Mouse (Mus musculus) myocyte (in vitro differentiated cells): ENCODE results near the gene Tuba1b. TPM values are rescaled to one million over a fixed set of nuclear protein-coding genes. Genes with fewer than 3 reads are reported as not detected.

ENCODE experiments used
- H3K27me3 ChIP-seq: one replicate; pipeline ENCODE4 v1.6.1; 2011; ENCODE audit not compliant: control insufficient read depth, insufficient read depth, insufficient read length
- H3K36me3 ChIP-seq: one replicate; pipeline ENCODE4 v1.6.1; 2011; ENCODE audit not compliant: control insufficient read depth, insufficient read depth
- H3K4me2 ChIP-seq: one replicate; pipeline ENCODE4 v1.6.1; 2011; ENCODE audit warnings: low read depth, control low read depth
- H3K4me3 ChIP-seq: one replicate; pipeline ENCODE4 v1.5.1; 2011; ENCODE audit warnings: mild to moderate bottlenecking, control low read depth, moderate library complexity
- H3K79me2 ChIP-seq: one replicate; pipeline ENCODE4 v1.6.1; 2011; ENCODE audit not compliant: control insufficient read depth, insufficient read depth
- H3ac ChIP-seq: one replicate; pipeline ENCODE4 v1.6.1; 2011; ENCODE audit not compliant: control insufficient read depth, insufficient read length
- CEBPB ChIP-seq: IDR thresholded peaks from 2 replicates; pipeline ENCODE4 v1.6.1; 2011; ENCODE audit warnings: mild to moderate bottlenecking, moderate library complexity; ENCODE audit not compliant: poor library complexity, insufficient read depth, severe bottlenecking
- E2F4 ChIP-seq: IDR thresholded peaks from one replicate; pipeline ENCODE4 v1.6.1; 2011; ENCODE audit warnings: mild to moderate bottlenecking, control low read depth, moderate library complexity; ENCODE audit not compliant: insufficient read depth
- MAX ChIP-seq: IDR thresholded peaks from one replicate; pipeline ENCODE4 v1.6.1; 2011; ENCODE audit warnings: low read depth, mild to moderate bottlenecking, control low read depth
- MYOD1 ChIP-seq, 3 experiments: IDR thresholded peaks; one replicate each; pipeline ENCODE4 v1.6.1; 2011; ENCODE audit warnings: control low read depth in 2 of 3, low read depth in 2 of 3, mild to moderate bottlenecking in 2 of 3, moderate library complexity in 1 of 3; ENCODE audit not compliant: insufficient read length in 2 of 3, control insufficient read depth in 1 of 3
- MYOG ChIP-seq, 3 experiments: IDR thresholded peaks; one replicate each; pipeline ENCODE4 v1.6.1; 2011; ENCODE audit warnings: control low read depth in 2 of 3, low read depth in 2 of 3, mild to moderate bottlenecking in 2 of 3; ENCODE audit not compliant: insufficient read length in 2 of 3, control insufficient read depth in 1 of 3, insufficient read depth in 1 of 3
- POLR2A ChIP-seq: IDR thresholded peaks from one replicate; pipeline ENCODE4 v1.6.1; 2011; ENCODE audit warnings: low read depth, mild to moderate bottlenecking, control low read depth, moderate library complexity; ENCODE audit not compliant: insufficient read length
- POLR2AphosphoS2 ChIP-seq: IDR thresholded peaks from one replicate; pipeline ENCODE4 v1.6.1; 2011; ENCODE audit warnings: low read depth, control low read depth; ENCODE audit not compliant: insufficient read length
- REST ChIP-seq: IDR thresholded peaks from one replicate; pipeline ENCODE4 v1.6.1; 2011; ENCODE audit warnings: mild to moderate bottlenecking, control low read depth, moderate library complexity; ENCODE audit not compliant: insufficient read depth, insufficient read length
- SRF ChIP-seq: IDR thresholded peaks from one replicate; pipeline ENCODE4 v1.6.1; 2011; ENCODE audit warnings: low read depth; ENCODE audit not compliant: control insufficient read depth, insufficient read length
- TCF12 ChIP-seq: IDR thresholded peaks from one replicate; pipeline ENCODE4 v1.6.1; 2011; ENCODE audit warnings: mild to moderate bottlenecking, control low read depth; ENCODE audit not compliant: poor library complexity, insufficient read depth, severe bottlenecking
- TCF3 ChIP-seq: IDR thresholded peaks from one replicate; pipeline ENCODE4 v1.6.1; 2011; ENCODE audit warnings: low read depth, control low read depth; ENCODE audit not compliant: insufficient read length
- USF1 ChIP-seq: IDR thresholded peaks from one replicate; pipeline ENCODE4 v1.6.1; 2011; ENCODE audit warnings: low read depth, mild to moderate bottlenecking, control low read depth, moderate library complexity
- polyA plus RNA-seq: library from polyadenylated mRNA; unstranded; fragments of >200 nt; fragmentation: generic; extraction: Trizol; gene quantifications from one replicate; pipeline ENCODE4 v1.2.1, GENCODE M21; 2012; ENCODE audit warnings: missing spikeins

Tuba1b gene
- polyA plus RNA-seq, 1 experiment: 2,204 TPM

GRCm38 (mm10) chr15:98914903-98915302 lies 19.5 kb downstream of the Tuba1b start:
- Histone ChIP-seq H3K27me3 (no peaks in the 10 kb centered on the region), H3K79me2 (peaks cover 27% of the 10 kb centered on the region), H3ac (no peak overlapping the region), H3K4me2 (no peak overlapping the region), H3K4me3 (no peak overlapping the region), H3K36me3 (peaks cover 34% of the 10 kb centered on the region)
- TF ChIP-seq TCF3 (no peak), SRF (no peak), CEBPB (no peak), POLR2AphosphoS2 (no peak), E2F4 (no peak), POLR2A (no peak), USF1 (no peak)

DNA sequence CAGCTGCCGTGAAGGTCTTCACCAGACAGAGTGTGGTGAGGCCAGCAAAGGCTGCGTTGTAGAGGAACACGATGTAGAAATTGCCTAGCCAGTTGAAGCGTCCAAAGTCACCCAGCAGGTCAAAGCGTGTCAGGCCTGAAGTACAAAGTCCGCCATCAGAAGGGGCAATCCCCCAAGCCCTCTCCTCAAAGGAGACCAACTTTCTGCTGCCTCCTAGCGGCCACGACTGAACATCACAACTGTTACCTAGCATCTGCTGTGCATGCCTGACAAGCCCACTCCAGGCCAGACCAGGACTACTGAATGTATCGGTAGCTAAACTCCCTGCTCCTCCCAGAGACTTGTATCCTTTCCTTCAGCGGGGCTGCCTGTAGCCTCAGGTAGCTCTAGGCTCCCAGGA lies 29.7 kb downstream of the Tuba1b start:
- no peak overlapping the region for H3K4me2 ChIP-seq
- TF ChIP-seq USF1 (no peak), E2F4 (no peak), TCF12 (no peak), REST (no peak), SRF (no peak), MAX (no peak), POLR2AphosphoS2 (no peak), MYOG (IDR thresholded peaks at IDR 0.05; ENCODE audit: control insufficient read depth in 1 of 3, insufficient read depth in 1 of 3, insufficient read length in 2 of 3, low read depth in 2 of 3) (no peak), CEBPB (no peak), POLR2A (no peak), MYOD1 (IDR thresholded peaks at IDR 0.05; ENCODE audit: control insufficient read depth in 1 of 3, insufficient read length in 2 of 3, low read depth in 2 of 3) (no peak), TCF3 (no peak)

DNA sequence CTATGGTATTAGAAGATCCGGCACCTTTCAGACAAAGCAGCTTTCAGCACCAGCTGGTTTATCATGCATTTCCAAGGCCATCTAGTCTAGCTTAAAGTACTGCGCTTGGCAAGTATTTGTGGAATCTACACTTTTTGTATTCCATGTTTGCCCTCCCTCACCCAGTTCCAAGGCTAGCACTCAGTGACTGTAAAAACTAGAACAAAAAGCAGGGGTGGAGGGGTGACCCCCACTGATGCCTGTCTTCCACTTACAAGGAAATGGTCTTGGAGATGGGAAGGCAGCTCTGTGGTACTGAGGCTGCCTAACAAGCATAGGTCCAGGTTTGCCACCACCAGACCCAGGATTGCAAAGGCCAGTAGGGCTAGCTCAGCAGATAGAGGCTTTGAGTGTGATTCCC lies 31.8 kb downstream of the Tuba1b start:
- Histone ChIP-seq H3K36me3 (peaks cover under 1% of the 10 kb centered on the region), H3K4me2 (no peak overlapping the region), H3K27me3 (peaks cover 8% of the 10 kb centered on the region), H3K4me3 (no peak overlapping the region), H3ac (no peak overlapping the region), H3K79me2 (no peaks in the 10 kb centered on the region)
- TF ChIP-seq E2F4 (no peak), POLR2AphosphoS2 (peak; percentile 53)

More for the DNA sequence above, 29.7 kb downstream of the Tuba1b start:
- H3K4me3 ChIP-seq: no peak overlapping the region
- H3K79me2 ChIP-seq: no peaks in the 10 kb centered on the region
- peaks cover 17% of the 10 kb centered on the region for H3K36me3 ChIP-seq
- H3ac ChIP-seq: no peak overlapping the region
- no peaks in the 10 kb centered on the region for H3K27me3 ChIP-seq

DNA sequence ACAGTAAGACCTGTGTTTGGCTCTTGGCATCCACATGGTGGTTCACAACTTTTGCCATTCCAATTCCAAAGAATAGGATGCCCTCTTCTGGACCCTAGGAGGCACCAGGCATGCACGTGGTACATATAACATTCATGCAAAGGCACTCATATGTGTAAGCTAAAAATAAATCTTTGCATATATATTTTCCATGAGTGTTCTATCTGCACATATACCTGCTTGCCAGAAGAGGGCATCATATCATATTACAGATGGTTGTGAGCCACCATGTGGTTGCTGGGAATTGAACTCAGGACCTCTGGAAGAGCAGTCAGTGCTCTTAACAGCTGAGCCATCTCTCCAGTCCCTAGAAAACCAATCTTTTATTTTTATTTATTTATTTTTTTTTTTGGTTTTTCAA lies 32.8 kb downstream of the Tuba1b start:
- Histone ChIP-seq H3ac (no peak overlapping the region), H3K27me3 (peaks cover 16% of the 10 kb centered on the region), H3K36me3 (no peaks in the 10 kb centered on the region), H3K4me3 (no peak overlapping the region), H3K79me2 (no peaks in the 10 kb centered on the region), H3K4me2 (no peak overlapping the region)
- TF ChIP-seq TCF3: no peak
- no peak for TF ChIP-seq POLR2A
- TF ChIP-seq SRF: no peak
- TF ChIP-seq TCF12: no peak
- TF ChIP-seq MYOG (IDR thresholded peaks at IDR 0.05; ENCODE audit: control insufficient read depth in 1 of 3, insufficient read depth in 1 of 3, insufficient read length in 2 of 3, low read depth in 2 of 3): no peak
- no peak for TF ChIP-seq MYOD1 (IDR thresholded peaks at IDR 0.05; ENCODE audit: control insufficient read depth in 1 of 3, insufficient read length in 2 of 3, low read depth in 2 of 3)
- no peak for TF ChIP-seq REST
- TF ChIP-seq POLR2AphosphoS2: no peak
- TF ChIP-seq E2F4: no peak
- TF ChIP-seq USF1: no peak
- TF ChIP-seq CEBPB: no peak
- TF ChIP-seq MAX: no peak

GRCm38 (mm10) chr15:98897928-98898800 lies 36.2 kb downstream of the Tuba1b start, which contains the start of gene Dhh:
Dhh (minus strand) TSS chr15:98898540.
- Histone ChIP-seq H3K4me2 (peak within 1 kb of the TSS; percentile 50), H3K27me3 (peaks cover 40% of the 10 kb centered on the region), H3K36me3 (no peaks in the 10 kb centered on the region), H3K4me3 (no peak within 1 kb of the TSS), H3K79me2 (no peaks in the 10 kb centered on the region), H3ac (no peak within 1 kb of the TSS)
- TF ChIP-seq TCF12 (no peak), MYOG (IDR thresholded peaks at IDR 0.05; ENCODE audit: control insufficient read depth in 1 of 3, insufficient read depth in 1 of 3, insufficient read length in 2 of 3, low read depth in 2 of 3) (no peak), CEBPB (no peak), TCF3 (no peak), POLR2A (no peak), MAX (no peak)
